Mouse (Mus musculus) kidney, postnatal 10 days (tissue): Measurements from ENCODE around the gene Rexo5.

Experiments
- DNase-seq: peaks from one replicate; pipeline ENCODE4 v3.0.0; 2021; ENCODE audit warnings: mixed read lengths

Rexo5 gene

DNA sequence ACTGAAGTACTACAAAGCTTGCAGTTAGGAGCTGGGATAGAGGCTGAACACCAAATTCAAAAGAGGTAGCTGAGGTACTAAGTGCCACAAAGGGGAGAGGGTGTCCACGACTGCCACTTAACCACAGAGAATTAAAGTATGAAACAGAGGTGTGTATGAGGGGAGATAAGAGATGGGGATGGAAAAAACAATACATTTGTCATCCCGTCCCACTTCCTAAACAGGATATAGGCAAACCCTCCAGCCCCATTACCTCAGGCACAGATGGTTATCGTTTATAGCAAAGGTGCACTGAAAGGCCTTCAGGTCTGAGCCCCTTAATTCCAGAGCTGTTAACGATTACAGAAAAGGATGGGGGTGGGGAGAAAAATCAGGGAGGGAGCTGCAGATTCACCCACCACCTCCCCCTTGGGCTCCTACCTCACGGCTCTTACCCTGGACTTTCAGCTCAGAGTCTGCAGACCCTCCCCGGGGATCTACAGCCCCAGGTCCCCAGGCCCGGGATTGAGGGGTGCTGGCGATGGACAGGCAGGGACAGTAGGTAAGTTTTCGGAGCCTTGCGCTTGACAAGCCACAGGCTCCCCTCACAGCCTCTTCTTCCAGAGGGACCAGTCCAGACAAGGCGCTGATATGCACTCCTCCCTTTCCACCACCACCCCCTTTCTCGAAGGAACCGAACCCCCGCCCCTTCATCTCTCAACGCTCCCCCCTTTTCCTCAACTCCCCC, 101.2 kb downstream of the Rexo5 start:
- DNase-seq: peak; percentile 10

DNA sequence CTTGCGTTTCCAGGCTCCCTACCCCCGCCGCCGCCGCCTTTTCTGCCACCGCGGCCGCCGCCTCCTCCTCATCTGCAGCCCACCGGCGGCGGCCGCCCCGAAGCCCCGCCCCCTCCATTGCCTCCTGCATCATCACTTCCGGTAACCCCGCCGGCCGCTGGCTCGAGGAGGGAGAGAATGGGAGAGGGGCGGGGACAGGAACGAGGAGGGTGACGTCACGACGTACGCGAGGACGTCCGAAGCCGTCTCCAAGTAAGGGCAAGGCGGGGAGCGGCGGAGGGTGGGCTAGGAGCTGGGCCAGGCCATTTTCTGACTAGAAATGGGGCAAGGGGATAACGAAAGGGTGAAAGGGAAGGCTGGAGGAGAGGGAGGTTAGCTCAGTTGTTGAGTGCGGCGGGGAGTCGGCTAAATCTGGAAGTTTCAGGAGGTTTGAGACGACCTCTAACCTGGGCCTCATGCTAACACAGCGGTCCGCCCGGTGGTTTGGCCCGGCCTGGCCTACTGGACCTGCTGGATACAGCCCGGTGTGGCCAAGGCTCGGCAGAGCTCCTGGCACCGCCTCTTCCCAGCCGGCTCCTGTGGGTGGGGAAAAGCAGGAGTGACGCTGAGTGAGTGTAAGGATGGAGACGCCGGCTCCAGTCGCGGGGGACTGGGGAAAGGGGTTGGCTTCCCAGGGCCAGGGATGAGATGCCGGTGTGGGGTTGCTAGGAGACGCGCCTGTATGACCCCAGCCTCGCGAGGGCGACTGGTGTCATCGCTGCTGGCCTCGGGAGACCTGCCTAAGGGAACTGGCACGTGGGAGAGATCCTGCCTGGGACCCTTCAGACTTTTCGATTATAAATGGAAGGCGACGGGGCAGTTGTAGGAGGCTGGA, 102.1 kb downstream of the Rexo5 start, which contains the start of the genes Lyrm1 and Dcun1d3:
TSS of gene Lyrm1 (plus strand) at position 223 of the 874 bp plus-strand sequence.
TSS of gene Dcun1d3 (minus strand) at position 660 of the 874 bp plus-strand sequence.
- DNase-seq: peak; percentile 99

DNA sequence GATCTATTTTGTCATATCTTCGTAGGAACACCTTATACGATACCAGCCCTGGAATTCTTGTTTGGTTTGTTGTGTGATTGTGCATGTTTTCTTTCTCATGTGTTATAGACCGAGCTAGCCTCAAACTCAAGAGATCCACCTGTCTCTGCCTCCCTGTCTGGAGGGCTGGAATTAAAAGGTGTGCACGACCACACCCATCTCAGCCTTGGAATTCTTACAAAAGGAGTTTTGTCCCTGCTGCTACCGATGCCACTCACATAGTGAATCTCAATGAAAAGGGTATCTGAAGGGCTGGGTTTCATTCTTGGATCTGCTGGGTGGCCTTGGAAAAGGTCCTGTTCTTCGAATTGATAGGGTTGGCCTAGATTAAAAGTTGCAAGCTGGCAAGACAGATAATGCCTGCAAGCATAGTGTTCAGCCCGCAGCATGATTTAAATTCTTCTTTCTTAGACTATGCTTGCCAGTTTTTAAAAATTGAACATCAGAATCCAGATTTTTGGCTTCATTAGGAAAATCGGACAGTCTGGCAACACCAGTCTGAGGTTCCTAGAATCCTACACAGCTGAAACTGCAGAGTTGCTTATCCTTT, 103.8 kb downstream of the Rexo5 start:
- no peak for DNase-seq

DNA sequence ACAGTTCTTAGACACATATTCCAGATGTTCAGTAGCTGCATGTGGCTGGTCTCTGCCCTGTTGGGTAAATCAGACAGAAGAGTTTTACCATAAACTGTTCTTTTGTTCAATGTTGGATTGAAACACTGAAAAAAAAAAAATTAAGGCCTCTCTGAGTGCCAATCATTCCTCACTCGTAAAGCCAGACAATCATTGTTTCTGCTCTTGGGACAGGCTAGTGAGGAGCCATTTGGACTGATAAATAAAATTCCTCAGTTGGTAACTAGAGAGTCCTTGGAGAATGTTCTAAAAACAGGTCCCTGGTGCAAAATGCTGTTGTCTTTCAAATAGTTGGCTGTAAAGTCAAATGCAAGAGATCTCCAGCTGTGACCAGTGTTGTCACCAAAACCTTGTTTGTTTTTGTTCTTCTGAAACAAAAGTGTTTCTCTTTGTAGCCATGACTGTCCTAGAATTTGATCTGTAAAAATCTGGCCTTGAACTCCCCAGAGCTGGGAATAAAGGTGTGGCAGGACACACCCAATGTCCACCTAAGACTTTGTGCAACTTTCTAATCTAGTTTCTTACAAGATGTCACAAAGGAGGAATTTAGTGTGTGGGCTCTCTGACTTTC, 104.5 kb downstream of the Rexo5 start:
- no peak for DNase-seq
